Mouse (Mus musculus): ENCODE measurements around the gene Pole.

The Pole gene

GRCm38 (mm10) chr5:110285770-110286445 is at the start of gene Pole, which contains the start of gene Pxmp2:
Pole (plus strand) TSS chr5:110286306.
Pxmp2 (minus strand) TSS chr5:110286186.
- no peak for TF ChIP-seq GATA4 (IDR thresholded peaks at IDR 0.05; ENCODE audit: insufficient replicate concordance, low read length)

- no peak for TF ChIP-seq GATA4 (IDR thresholded peaks at IDR 0.05; ENCODE audit: insufficient replicate concordance, low read length)
Measured at GRCm38 (mm10) chr5:110244091-110244490, 42.0 kb upstream of the Pole start.

- TF ChIP-seq GATA4 (IDR thresholded peaks at IDR 0.05; ENCODE audit: insufficient replicate concordance, low read length) = no peak
Measured at GRCm38 (mm10) chr5:110266941-110267340, 19.2 kb upstream of the Pole start.

GRCm38 (mm10) chr5:110269141-110270101 is 16.7 kb upstream of the Pole start, which contains the start of gene Pgam5:
Pgam5 (minus strand) TSS chr5:110269913.
- TF ChIP-seq GATA4 (IDR thresholded peaks at IDR 0.05; ENCODE audit: insufficient replicate concordance, low read length) = no peak; the same call in 1 of the 2 replicates

- no peak for TF ChIP-seq GATA4 (IDR thresholded peaks at IDR 0.05; ENCODE audit: insufficient replicate concordance, low read length)
Measured at GRCm38 (mm10) chr5:110270242-110270641, 15.9 kb upstream of the Pole start.

- no peak for TF ChIP-seq GATA4 (IDR thresholded peaks at IDR 0.05; ENCODE audit: insufficient replicate concordance, low read length)
Measured at GRCm38 (mm10) chr5:110274147-110274546, 12.0 kb upstream of the Pole start.

- TF ChIP-seq GATA4 (IDR thresholded peaks at IDR 0.05; ENCODE audit: insufficient replicate concordance, low read length) = no peak
Measured at GRCm38 (mm10) chr5:110274846-110275245, 11.3 kb upstream of the Pole start.

- TF ChIP-seq GATA4 (IDR thresholded peaks at IDR 0.05; ENCODE audit: insufficient replicate concordance, low read length) = no peak
Measured at GRCm38 (mm10) chr5:110276391-110276790, 9.7 kb upstream of the Pole start.

GRCm38 (mm10) chr5:110276910-110277309 is 9.2 kb upstream of the Pole start:
- TF ChIP-seq GATA4 (IDR thresholded peaks at IDR 0.05; ENCODE audit: insufficient replicate concordance, low read length) = no peak

GRCm38 (mm10) chr5:110281984-110282383 is 4.1 kb upstream of the Pole start:
- TF ChIP-seq GATA4 (IDR thresholded peaks at IDR 0.05; ENCODE audit: insufficient replicate concordance, low read length) = no peak

- peak; percentile 47; the same call in 1 of the 2 replicates for TF ChIP-seq GATA4 (IDR thresholded peaks at IDR 0.05; ENCODE audit: insufficient replicate concordance, low read length)
Measured at GRCm38 (mm10) chr5:110284536-110284935, 1.6 kb upstream of the Pole start.

GRCm38 (mm10) chr5:110285156-110285555 is 950 bp upstream of the Pole start:
- no peak for TF ChIP-seq GATA4 (IDR thresholded peaks at IDR 0.05; ENCODE audit: insufficient replicate concordance, low read length)

GRCm38 (mm10) chr5:110286446-110287083 is 459 bp downstream of the Pole start:
- no peak for TF ChIP-seq GATA4 (IDR thresholded peaks at IDR 0.05; ENCODE audit: insufficient replicate concordance, low read length)

GRCm38 (mm10) chr5:110287084-110287475 is 974 bp downstream of the Pole start:
- TF ChIP-seq GATA4 (IDR thresholded peaks at IDR 0.05; ENCODE audit: insufficient replicate concordance, low read length) = no peak

GRCm38 (mm10) chr5:110291649-110292048 is 5.5 kb downstream of the Pole start:
- no peak for TF ChIP-seq GATA4 (IDR thresholded peaks at IDR 0.05; ENCODE audit: insufficient replicate concordance, low read length)

Measured in liver, adult (tissue).